Mouse (Mus musculus): ENCODE results near the gene Myct1. TPM values are rescaled to one million over a fixed set of nuclear protein-coding genes. Genes with fewer than 3 reads are reported as not detected.

Gene Myct1
- polyA plus RNA-seq, 1 experiment: 1.4 TPM

GRCm38 (mm10) chr10:5639112-5639511 is 45.5 kb downstream of the Myct1 start, which contains the start of gene Vip:
TSS of gene Vip (plus strand) at chr10:5639218.
- no peak for DNase-seq (ENCODE audit: low read depth in 1 of 2, low spot score in 2 of 2)
- Histone ChIP-seq H3K4me1 (ENCODE audit: control insufficient read depth, insufficient read depth, insufficient read length) (no peaks in the 10 kb centered on the region), H3K27ac (ENCODE audit: insufficient read depth, low read length) (no peak within 1 kb of the TSS), H3K4me3 (ENCODE audit: extremely low read depth, insufficient read depth, insufficient read length) (no peak within 1 kb of the TSS), H3K36me3 (ENCODE audit: control insufficient read depth, insufficient read depth, low read length) (no peaks in the 10 kb centered on the region), H3K27me3 (ENCODE audit: control insufficient read depth, insufficient read depth, low read length) (no peaks in the 10 kb centered on the region)
- TF ChIP-seq POLR2A (IDR thresholded peaks at IDR 0.05; ENCODE audit: low read depth, low read length) (no peak), CTCF (IDR thresholded peaks at IDR 0.05; ENCODE audit: extremely low read depth, insufficient read depth, insufficient read length, insufficient replicate concordance) (no peak)
- WGBS: 30% methylated on average over 8 of the region's 8 CpGs

Other genes with a start within 250 kb of the Myct1 start
- gene Syne1, start 42.3 kb upstream of the Myct1 start, polyA plus RNA-seq (2012; rRNA removed): 12.3 and 13.6 TPM in 2 replicates
- gene Vip, start 45.4 kb downstream of the Myct1 start, polyA plus RNA-seq (2012; rRNA removed): not detected in 2 replicates
- gene Fbxo5, start 211.8 kb downstream of the Myct1 start, polyA plus RNA-seq (2012; rRNA removed): 2.9 and 3.5 TPM in 2 replicates
- gene Mtrf1l, start 230.1 kb downstream of the Myct1 start, polyA plus RNA-seq (2012; rRNA removed): 1.9 and 2.2 TPM in 2 replicates

All from spleen, adult 2 months (tissue).